Mouse (Mus musculus) heart, postnatal 0 days (tissue): ENCODE data around the gene Abhd14b.

Experiments
- CTCF ChIP-seq: IDR thresholded peaks from 2 replicates; pipeline ENCODE4 v1.5.1; 2016; ENCODE audit warnings: antibody characterized with exemption, control low read depth, low read depth
- EP300 ChIP-seq: IDR thresholded peaks from 2 replicates; pipeline ENCODE4 v1.6.1; 2016; ENCODE audit warnings: antibody characterized with exemption, low read depth

GRCm38 (mm10) chr9:106429221-106430014 lies 17.8 kb upstream of the Abhd14b start, which contains the start of gene Rpl29:
- no peak for TF ChIP-seq CTCF
- peak; percentile 85 for TF ChIP-seq EP300
